In the genomic region with DNA sequence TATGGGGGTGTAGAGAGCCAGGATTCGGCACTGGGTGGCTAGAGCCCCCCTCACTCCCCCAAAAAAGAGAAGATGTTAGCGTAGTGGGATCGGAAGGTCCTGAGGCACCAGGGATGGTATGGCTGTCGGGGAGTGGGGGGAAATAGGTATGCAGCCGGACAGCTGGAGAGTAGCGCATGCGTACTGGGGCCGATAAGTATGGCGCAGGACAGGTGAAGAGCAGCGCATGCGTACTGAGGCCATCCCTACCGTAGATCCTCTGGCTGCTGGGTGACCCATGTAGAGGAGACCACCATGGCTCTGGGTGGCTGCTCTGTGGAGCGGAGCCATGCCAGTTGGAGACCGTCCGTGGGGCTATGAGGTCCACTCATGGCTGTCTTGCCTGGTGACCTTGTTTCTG, we compare ENCODE assay signal across 19 mouse cellular contexts.
DNase-seq lines count a peak whose midpoint lies in the region; ATAC-seq and TF ChIP-seq lines count a peak whose summit lies in the region.
"Had no signal": no experiment of that assay in that cellular context is flagged by ENCODE, and none has a peak within 500 bp of the region (broad histone marks: within the 10 kb centered on the region; RNA-seq: fewer than 3 reads in every experiment).

No protein-coding gene starts in this region.

- no peak for ATAC-seq in erythroblast, adult 5-6 weeks (replicated peaks; ENCODE audit: low FRiP score, poor library complexity, severe bottlenecking)
- ATAC-seq in hindbrain, embryonic 12.5 days (ENCODE audit: low FRiP score), result no peak
- ATAC-seq in hindbrain, postnatal 0 days, result no peak
- no peak for ATAC-seq in neural tube, embryonic 12.5 days (ENCODE audit: low FRiP score, low read depth)
- ATAC-seq in neural tube, embryonic 15.5 days (ENCODE audit: low FRiP score), result no peak
- ATAC-seq: hindbrain, embryonic 16.5 days had no signal

- intact Hi-C loops in left cerebral cortex, postnatal 25 days (cut with DNase I), result no loop called here

- peaks cover 95% of the 10 kb centered on the region for H3K36me3 ChIP-seq in erythroblast, embryonic 14.5 days (ENCODE audit: control insufficient read depth)
- H3K36me3 ChIP-seq in hindbrain, embryonic 12.5 days, result no peaks in the 10 kb centered on the region
- H3K36me3 ChIP-seq in hindbrain, postnatal 0 days (ENCODE audit: insufficient read depth, low read length), result no peaks in the 10 kb centered on the region
- H3K36me3 ChIP-seq in neural tube, embryonic 12.5 days, result no peaks in the 10 kb centered on the region
- H3K36me3 ChIP-seq in neural tube, embryonic 15.5 days, result no peaks in the 10 kb centered on the region
- H3K36me3 ChIP-seq: heart, embryonic 15.5 days; stomach, embryonic 15.5 days had no signal

- DNase-seq in hindbrain, postnatal 0 days (ENCODE audit: low spot score), result no peak
- no peak for DNase-seq in left cerebral cortex, postnatal 25 days (ENCODE audit: low spot score in 2 of 2)
- DNase-seq: embryo, embryonic 11 days; kidney, adult 18-20 months; kidney, postnatal 4 days; layer of hippocampus, postnatal 36 days; left cerebral cortex, postnatal 4 days; lung, adult 18-20 months; lung, postnatal 36 days; spleen, adult 18-20 months; thymus, postnatal 36 days had no signal

- H3K4me2 ChIP-seq in hindbrain, embryonic 12.5 days (replicated peaks), result 0 out of 2 replicates have a peak overlapping the region, but pooled peaks have one; percentile 42
- no peak overlapping the region for H3K4me2 ChIP-seq in hindbrain, postnatal 0 days (ENCODE audit: low read depth, low read length)
- peak overlapping the region; percentile 53 for H3K4me2 ChIP-seq in neural tube, embryonic 12.5 days (replicated peaks)
- H3K4me2 ChIP-seq in neural tube, embryonic 15.5 days, result no peak overlapping the region
- H3K4me2 ChIP-seq: stomach, embryonic 15.5 days had no signal

- no peak for TF ChIP-seq CTCF in hindbrain, postnatal 0 days (IDR thresholded peaks at IDR 0.05; ENCODE audit: low read depth)

- H3K27ac ChIP-seq in hindbrain, embryonic 12.5 days, result peak overlapping the region; percentile 85; the same call in 1 of the 2 replicates
- H3K27ac ChIP-seq in hindbrain, postnatal 0 days, result no peak overlapping the region
- no peak overlapping the region for H3K27ac ChIP-seq in neural tube, embryonic 12.5 days
- no peak overlapping the region for H3K27ac ChIP-seq in neural tube, embryonic 15.5 days (replicated peaks)
- H3K27ac ChIP-seq: stomach, embryonic 15.5 days had no signal

- no peaks in the 10 kb centered on the region for H3K27me3 ChIP-seq in erythroblast, embryonic 14.5 days (ENCODE audit: control insufficient read depth)
- peaks cover 8% of the 10 kb centered on the region; the same call in 1 of the 2 replicates for H3K27me3 ChIP-seq in hindbrain, embryonic 12.5 days
- no peaks in the 10 kb centered on the region for H3K27me3 ChIP-seq in hindbrain, postnatal 0 days (ENCODE audit: insufficient read depth, low read length)
- no peaks in the 10 kb centered on the region for H3K27me3 ChIP-seq in neural tube, embryonic 12.5 days (replicated peaks)
- H3K27me3 ChIP-seq in neural tube, embryonic 15.5 days (replicated peaks), result no peaks in the 10 kb centered on the region
- H3K27me3 ChIP-seq: heart, embryonic 15.5 days; stomach, embryonic 15.5 days had no signal

- 93% methylated on average over 15 of the region's 15 CpGs for WGBS in hindbrain, embryonic 12.5 days
- 95% methylated on average over 15 of the region's 15 CpGs for WGBS in hindbrain, postnatal 0 days
- WGBS in neural tube, embryonic 12.5 days, result 96% methylated on average over 15 of the region's 15 CpGs
- WGBS in neural tube, embryonic 15.5 days, result 96% methylated on average over 15 of the region's 15 CpGs

- H3K4me3 ChIP-seq in erythroblast, embryonic 14.5 days (replicated peaks), result peak overlapping the region; percentile 5
- no peak overlapping the region for H3K4me3 ChIP-seq in hindbrain, embryonic 12.5 days
- no peak overlapping the region for H3K4me3 ChIP-seq in hindbrain, postnatal 0 days (ENCODE audit: low read length)
- H3K4me3 ChIP-seq in neural tube, embryonic 12.5 days, result no peak overlapping the region
- no peak overlapping the region for H3K4me3 ChIP-seq in neural tube, embryonic 15.5 days (replicated peaks)
- H3K4me3 ChIP-seq: heart, embryonic 15.5 days; stomach, embryonic 15.5 days had no signal

- peaks cover 100% of the 10 kb centered on the region for H3K4me1 ChIP-seq in erythroblast, embryonic 14.5 days (ENCODE audit: control insufficient read depth)
- peaks cover 90% of the 10 kb centered on the region for H3K4me1 ChIP-seq in hindbrain, embryonic 12.5 days
- peaks cover 57% of the 10 kb centered on the region for H3K4me1 ChIP-seq in hindbrain, postnatal 0 days (ENCODE audit: insufficient read depth, low read length)
- H3K4me1 ChIP-seq in neural tube, embryonic 12.5 days, result peaks cover 100% of the 10 kb centered on the region
- peaks cover 94% of the 10 kb centered on the region for H3K4me1 ChIP-seq in neural tube, embryonic 15.5 days

- 0 out of 2 replicates have a peak overlapping the region, but pooled peaks have one; percentile 24 for H3K9ac ChIP-seq in hindbrain, embryonic 12.5 days
- no peak overlapping the region for H3K9ac ChIP-seq in hindbrain, postnatal 0 days (replicated peaks; ENCODE audit: low read length)
- H3K9ac ChIP-seq in neural tube, embryonic 12.5 days, result no peak overlapping the region
- H3K9ac ChIP-seq in neural tube, embryonic 15.5 days (replicated peaks), result no peak overlapping the region
- H3K9ac ChIP-seq: heart, embryonic 15.5 days; stomach, embryonic 15.5 days had no signal

- no peaks in the 10 kb centered on the region for H3K9me3 ChIP-seq in erythroblast, embryonic 14.5 days (ENCODE audit: control insufficient read depth, low read length)
- H3K9me3 ChIP-seq in hindbrain, embryonic 12.5 days (replicated peaks), result no peaks in the 10 kb centered on the region
- no peaks in the 10 kb centered on the region for H3K9me3 ChIP-seq in hindbrain, postnatal 0 days (ENCODE audit: low read length)
- H3K9me3 ChIP-seq in neural tube, embryonic 12.5 days, result no peaks in the 10 kb centered on the region
- no peaks in the 10 kb centered on the region for H3K9me3 ChIP-seq in neural tube, embryonic 15.5 days (replicated peaks)
- H3K9me3 ChIP-seq: heart, embryonic 15.5 days; stomach, embryonic 15.5 days had no signal

Comparison
In these comparisons a context has a peak if more than half of its experiments do, and no peak if none do; other contexts are left out.
1. H3K4me2 ChIP-seq: peak in hindbrain, embryonic 12.5 days (single experiment) and neural tube, embryonic 12.5 days (single experiment); none in hindbrain, postnatal 0 days (single experiment) and neural tube, embryonic 15.5 days (single experiment).